Mouse (Mus musculus) common myeloid progenitor, adult 5-6 weeks (primary cell): ENCODE measurements around the gene Ralgps2. TPM values are rescaled to one million over a fixed set of nuclear protein-coding genes. Genes with fewer than 3 reads are reported as not detected.

ENCODE experiments used
- ATAC-seq: replicated peaks from 2 replicates; pipeline ENCODE4 v1.8.0; 2016; ENCODE audit warnings: low read depth, mild to moderate bottlenecking, moderate TSS enrichment, inconsistent platforms; ENCODE audit not compliant: poor library complexity, severe bottlenecking
- total RNA-seq: library from RNA; stranded (forward); fragments of 200-1000, 187-1606 nt; gene quantifications from 2 replicates; pipeline ENCODE4 v1.2.3, GENCODE M21; 2017

The Ralgps2 gene
- total RNA-seq, 1 experiment from 2014 or later = 36.2 TPM

DNA sequence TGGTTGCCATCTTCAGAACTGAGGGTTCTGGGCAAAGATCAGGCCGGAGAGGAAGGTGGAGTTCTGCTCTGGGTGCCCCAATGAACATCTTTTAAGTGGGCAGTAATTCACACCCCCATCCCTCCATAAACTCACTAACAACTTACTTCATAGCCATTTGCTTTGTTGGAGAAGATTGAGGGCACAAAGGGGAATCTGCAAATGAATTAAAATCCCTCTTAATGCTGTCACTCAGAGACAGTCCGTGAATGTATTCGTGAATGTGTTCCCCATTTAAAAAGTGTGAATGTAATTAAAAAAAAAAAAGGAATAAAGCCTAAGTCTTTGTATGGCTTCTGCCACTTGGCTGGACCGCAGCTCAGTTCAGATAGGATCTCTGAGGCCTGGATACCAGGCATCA lies 159.8 kb downstream of the Ralgps2 start:
- ATAC-seq = no peak

DNA sequence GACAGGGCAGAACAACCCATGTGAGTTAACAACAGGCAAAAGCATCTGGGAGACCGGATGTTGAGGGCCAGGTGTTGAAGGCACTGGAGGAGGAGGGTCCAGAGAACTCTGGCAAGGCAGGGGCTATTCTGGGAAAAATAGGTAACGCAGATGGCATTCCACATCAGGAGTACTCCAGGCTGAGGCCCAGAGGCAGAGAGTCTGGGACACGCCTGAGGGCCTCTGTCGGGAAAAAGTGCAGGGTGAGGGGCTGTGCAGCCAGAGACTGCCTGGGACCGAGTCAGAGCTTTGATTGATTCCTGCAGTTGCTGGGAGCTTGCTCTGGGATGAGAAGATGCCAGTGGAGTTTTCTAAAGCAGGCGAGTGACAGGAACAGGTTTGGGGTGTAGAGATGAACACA lies 160.4 kb downstream of the Ralgps2 start:
- ATAC-seq = no peak

DNA sequence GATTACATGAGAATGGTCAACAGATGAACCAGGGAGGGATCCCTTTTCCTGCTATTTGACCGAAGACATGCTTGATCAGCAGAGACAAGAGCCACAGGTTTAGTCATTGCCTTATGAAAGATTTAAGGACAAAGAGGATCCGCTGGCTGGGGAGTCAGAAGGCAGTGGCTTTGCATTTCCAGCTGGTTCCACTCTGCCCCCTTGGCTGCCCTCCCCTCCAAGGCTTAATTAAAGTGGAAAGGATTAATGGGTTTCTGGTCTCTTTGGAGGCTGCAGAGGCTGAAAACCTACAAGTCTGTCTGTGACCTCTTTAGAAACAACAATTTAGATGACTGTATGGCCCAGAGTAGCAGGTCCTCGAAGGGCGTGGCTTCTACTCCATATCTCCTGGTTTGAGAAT lies 161.5 kb downstream of the Ralgps2 start:
- ATAC-seq = no peak

DNA sequence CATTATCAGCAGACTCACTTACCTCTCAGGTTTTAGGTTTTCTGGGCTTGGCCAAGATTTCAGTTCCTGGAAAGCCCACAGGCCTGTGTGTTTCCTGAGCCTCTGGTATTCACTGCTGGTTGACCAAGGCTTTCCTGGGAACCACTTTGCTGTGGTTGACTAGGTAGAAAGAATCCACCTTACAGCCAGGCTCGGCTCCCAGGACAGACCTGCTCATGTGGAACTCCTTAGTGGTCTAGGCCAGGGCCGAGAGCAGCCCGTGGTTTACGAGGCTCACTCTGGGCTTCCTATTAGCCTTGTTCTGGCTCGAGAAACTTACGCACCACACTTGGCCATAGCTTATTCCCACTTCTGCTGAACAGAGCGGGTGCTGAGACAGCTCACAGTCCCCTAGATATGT lies 163.4 kb downstream of the Ralgps2 start:
- ATAC-seq = no peak

DNA sequence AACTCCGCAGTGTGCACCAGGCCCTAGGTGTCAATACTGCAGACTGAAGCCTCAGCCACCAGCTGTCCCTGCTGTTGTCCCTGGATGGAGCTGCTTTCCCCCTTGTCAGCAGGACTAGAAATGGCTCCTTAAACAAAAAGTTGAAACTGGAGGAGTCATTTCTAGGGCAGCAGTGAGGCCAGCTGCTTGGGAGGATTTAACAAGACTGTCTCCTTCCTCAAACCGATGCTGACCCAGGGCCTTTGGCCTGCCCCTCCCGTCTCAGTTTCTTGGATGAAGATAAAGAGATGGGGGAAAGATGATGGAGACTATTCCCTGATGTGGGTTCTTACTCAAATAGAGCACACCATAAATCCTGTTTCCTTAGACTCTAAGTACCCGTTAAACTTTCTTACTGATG lies 164.2 kb downstream of the Ralgps2 start:
- no peak for ATAC-seq

DNA sequence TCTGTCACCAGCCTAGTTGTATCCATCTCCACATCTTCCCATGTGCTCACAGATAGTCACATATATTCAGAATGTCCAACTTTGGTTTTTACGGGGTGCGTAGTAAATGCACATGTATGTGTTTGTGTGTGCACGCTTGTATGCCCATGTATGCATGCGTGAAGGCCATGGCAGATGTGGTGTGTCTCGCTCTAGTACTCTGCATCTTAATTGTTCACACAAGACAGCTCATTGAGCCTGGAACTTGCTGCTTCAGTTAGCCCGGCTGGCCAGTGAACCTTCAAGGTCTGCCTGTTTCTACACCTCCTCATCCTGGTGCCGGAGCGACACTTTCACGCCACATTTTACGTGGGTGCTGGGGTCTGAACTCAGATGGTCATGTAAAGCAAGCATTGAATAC lies 168.6 kb downstream of the Ralgps2 start:
- no peak for ATAC-seq

DNA sequence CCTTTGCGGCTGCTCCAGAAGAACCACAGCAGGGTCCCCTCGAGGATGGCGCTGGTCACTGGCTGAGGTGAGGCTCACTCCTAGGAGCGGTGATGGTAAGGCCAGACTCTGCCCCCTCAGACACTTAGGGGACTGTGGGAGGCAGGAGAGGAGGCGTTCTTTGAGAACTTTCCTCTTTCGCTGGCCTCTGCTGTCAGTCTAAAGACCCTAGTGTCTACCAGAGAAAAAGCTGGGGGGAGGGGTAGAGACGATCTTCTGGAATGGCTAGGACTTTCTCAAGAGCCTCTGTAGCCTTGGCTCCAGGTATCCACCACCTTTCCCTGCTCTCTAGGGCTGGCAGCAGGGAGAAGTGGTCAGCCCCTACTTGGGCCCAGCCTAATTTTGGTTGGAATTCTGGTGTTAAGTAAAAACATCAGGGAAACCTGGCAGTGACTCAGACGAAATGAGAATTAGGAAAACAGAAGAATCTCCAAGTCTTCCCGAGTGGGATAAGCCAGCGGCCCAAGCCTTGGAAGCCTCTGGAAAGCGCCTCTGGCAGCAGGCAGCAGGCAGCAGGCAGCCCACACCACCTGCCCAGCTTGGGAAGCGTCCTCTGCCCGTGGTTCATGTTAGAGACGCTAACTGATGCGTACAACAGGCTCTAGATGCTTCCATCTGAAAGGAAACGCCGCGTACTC lies 169.7 kb downstream of the Ralgps2 start:
- no peak for ATAC-seq

DNA sequence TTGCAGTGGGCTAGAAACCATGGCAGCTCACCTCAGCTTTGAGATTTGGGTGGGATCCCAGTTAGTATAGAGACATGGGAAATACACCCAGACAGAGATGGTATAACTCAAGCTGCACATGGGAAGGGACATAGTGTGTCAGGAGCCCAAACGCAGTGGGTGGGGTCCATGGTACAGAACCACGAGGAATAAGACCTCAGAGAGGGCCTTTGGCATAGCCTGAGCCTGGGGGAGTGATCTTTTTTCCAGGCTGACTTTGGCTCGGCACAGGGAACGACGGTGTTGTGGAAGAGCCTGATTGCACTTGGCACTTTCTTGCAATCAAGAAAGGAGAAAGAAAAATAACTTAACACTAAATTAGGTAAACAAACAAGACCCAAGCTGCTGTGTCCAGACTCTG lies 170.3 kb downstream of the Ralgps2 start:
- ATAC-seq = no peak

DNA sequence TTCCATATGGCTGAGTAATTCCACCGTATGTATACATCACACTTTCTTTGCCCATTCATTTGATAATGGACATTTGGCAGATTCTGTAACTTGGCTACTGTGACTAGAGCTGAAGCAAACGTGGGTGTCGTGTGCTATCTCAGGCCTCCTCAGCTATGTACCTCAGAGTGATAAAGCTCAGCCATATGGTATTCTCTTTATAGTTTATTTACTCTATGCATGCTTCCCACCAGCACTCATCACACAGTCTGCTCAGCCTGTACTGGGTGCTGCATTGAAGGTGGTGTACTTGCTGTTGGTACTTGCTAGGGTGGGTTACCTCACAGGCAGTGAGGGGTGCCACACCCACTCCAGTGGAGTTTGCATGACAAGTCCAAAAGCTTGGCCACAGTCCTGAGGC lies 174.1 kb downstream of the Ralgps2 start:
- no peak for ATAC-seq

DNA sequence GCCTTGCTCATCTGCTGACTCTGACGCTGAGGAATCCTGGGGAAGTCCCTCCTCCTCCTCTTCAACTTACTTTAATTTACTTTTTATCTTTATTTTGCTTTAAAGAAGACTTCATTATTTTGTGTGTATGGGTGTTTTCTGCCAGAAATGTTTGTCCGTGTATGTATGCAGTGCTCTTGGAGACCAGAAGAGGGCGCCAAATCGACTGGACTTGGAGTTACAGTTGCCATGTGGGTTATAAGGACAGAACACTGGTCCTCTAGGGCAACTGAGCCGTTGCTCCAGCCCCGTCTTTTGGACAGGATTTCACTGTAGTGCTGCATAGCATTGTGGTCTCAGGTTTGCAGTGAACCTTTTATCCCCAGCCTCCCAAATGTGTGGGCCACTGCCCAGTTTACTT lies 174.8 kb downstream of the Ralgps2 start:
- ATAC-seq = no peak

DNA sequence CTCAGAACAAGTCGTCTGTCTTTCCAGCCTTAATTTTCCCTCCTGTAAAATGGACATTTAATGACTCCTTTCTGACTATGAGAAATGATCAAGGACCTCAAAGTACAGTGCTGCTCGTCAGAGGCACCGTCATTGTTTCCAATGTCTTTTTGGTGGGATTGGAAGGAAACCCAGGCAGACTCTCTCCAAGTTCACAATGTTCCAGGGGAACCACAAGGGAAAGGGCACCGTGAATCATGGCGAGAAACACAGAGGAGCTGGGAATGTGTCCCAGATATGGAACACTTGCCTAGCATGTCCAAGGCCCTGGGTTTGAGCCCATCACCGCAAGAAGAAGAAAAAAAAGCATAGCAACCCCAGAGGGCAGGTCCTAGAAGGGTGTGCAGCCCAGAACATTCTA lies 176.1 kb downstream of the Ralgps2 start:
- ATAC-seq = no peak

DNA sequence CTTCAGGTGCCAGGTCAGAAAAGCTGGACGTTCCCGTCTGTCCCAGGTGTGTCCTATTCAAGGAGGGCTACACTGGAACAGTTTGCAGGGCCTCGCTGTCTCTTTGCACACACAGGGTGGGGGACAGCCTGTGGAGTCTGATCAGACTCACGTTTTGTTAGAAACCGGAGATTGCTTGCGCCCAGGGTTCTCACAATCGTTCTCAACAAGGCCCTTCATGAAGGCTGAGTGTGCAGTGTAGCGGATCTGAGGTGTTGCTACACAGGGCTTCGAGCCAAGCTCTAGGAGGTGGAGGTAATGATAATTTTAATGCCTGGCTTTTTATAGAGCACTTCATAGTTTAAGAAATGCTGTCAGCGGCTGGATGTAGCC lies 178.0 kb downstream of the Ralgps2 start:
- ATAC-seq = no peak

DNA sequence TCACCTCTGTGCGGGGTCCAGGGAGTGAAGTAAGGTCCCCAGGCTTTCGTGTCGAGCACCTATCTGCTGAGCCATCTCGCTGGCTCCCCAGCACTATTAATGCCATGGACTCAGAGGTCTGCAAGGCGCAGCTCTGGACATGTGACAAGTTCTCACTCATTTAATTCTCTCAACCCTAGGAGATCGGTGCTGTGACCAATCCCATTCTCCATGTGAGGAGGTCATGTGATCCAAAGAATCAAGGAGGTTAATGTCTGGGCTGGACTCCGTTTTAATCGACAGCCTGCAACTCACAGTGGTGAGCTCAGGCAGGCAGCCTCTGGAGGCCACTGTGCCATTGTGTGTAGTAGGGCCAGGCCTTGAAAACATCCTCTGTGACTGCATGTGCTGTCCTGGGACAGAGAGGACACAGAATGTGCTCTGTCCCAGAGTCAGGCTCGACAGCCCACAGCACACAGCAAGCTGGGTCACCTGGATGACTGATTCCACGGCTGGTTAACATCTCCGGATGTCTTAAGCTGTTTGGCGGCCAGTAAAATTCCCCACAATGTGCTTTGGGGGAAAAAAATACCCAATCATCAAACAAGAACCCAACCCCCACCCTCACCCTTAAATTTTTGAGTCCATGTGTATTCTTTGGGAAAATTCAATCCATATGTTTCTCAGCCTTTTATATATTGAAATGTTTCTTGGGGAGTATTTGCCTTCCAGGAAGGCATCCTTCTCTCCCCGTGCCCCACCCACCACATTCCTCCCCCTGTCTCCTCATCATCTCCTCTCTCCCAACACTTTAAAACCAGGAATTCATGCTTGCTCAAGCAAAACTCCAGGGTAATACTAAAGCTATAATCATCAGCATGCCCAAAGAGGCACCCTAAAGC lies 178.6 kb downstream of the Ralgps2 start:
- ATAC-seq = no peak

DNA sequence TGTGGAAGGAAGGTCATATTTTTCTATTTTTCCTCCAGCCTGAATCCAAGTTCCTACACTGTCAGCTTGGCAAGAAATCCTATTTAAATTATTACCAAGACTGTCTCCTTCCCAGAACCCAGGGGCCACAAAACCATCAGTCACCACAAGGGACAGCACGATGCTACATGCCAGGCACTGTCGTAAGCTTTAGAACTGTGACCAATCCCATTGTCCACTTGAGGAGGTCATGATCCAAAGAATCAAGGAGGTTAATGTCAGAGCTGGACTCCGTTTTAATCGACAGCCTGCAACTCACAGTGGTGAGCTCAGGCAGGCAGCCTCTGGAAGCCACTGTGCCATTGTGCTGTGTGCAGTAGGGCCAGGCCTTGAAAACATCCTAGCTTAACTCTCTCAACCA lies 181.1 kb downstream of the Ralgps2 start:
- no peak for ATAC-seq

DNA sequence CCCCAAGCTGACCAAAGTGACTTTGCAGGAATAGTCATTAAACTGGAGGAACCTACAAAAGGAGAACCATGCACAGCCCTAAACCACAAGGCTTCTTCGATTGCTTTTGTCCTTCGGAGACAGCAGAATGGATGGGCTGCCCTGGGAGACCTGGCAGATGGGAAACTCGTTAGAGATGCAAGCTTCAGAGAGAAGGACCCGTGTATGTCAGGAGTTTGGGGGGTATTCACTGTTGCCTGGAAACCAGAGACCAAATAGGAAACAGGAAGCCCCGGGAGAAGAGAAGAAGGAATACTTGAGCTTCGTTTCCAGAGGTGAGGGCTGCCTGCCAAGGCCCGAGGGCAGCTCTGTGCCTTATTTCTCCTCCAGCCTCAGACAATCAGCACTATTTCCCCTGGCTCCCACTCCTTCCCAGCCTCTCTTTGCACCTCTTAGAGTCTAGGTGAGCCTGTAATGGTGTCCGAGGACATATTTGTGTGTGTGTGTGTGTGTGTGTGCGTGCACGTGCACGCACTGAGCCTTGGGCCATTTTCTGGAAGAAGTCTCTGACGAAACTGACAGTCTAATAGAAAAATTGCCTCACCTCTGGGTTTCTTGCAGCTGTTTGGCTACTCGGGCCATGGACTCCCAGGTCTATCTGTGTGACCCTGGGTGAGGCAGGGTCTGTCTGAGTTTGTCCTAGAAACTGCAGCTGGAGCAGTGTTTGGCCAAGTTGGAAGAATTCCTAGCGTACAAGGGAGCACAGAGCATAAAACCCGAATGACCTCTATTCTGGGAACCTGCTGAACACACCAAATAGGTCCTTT lies 184.6 kb downstream of the Ralgps2 start:
- ATAC-seq = peak; percentile 73

Other genes starting within 250 kb of the Ralgps2 start
- gene Fam20b, start 220.5 kb downstream of the Ralgps2 start, total RNA-seq = 35.0 and 35.9 TPM in 2 replicates
- gene Angptl1, start 101.1 kb downstream of the Ralgps2 start, total RNA-seq = not detected in 2 replicates
- gene Tex35, start 169.1 kb upstream of the Ralgps2 start, total RNA-seq = not detected in 2 replicates